ENCODE assay signal across 10 mouse cellular contexts in genomic region chr7:19267051-19267450, GRCm38 (mm10). TPM values are rescaled to one million over a fixed set of nuclear protein-coding genes. Genes with fewer than 3 reads are reported as not detected.
DNase-seq lines count a peak whose midpoint lies in the region; ATAC-seq and TF ChIP-seq lines count a peak whose summit lies in the region.
"Had no signal": no experiment of that assay in that cellular context is flagged by ENCODE, and none has a peak within 500 bp of the region (broad histone marks: within the 10 kb centered on the region; RNA-seq: fewer than 3 reads in every experiment).

No protein-coding gene starts in this region.

- DNase-seq in kidney, adult 2 months: no peak
- no peak for DNase-seq in kidney, adult 18-20 months
- no peak for DNase-seq in right cerebral cortex, postnatal 14 days
- no peak for DNase-seq in neural tube, embryonic 10.5 days (ENCODE audit: extremely low spot score, low spot score)
- DNase-seq: gastrocnemius, postnatal 25 days; layer of hippocampus, adult 9-11 months had no signal

- peak overlapping the region; percentile 75 for H3K4me2 ChIP-seq in liver, embryonic 15.5 days
- H3K4me2 ChIP-seq: embryonic facial prominence, embryonic 12.5 days had no signal

- H3K36me3 ChIP-seq in kidney, adult 2 months (ENCODE audit: control insufficient read depth, insufficient read depth, low read length): no peaks in the 10 kb centered on the region
- peaks cover 44% of the 10 kb centered on the region for H3K36me3 ChIP-seq in liver, embryonic 15.5 days (replicated peaks)
- H3K36me3 ChIP-seq in small intestine, adult 2 months (ENCODE audit: control insufficient read depth, insufficient read depth, low read length): peaks cover 36% of the 10 kb centered on the region

- no peak for TF ChIP-seq CTCF in kidney, adult 2 months (conservative IDR thresholded peaks at IDR 0.05; ENCODE audit: insufficient read depth, insufficient read length, low read depth, low read length)
- TF ChIP-seq CTCF in bone marrow, adult 2 months (IDR thresholded peaks at IDR 0.05; ENCODE audit: control insufficient read depth, insufficient read depth, low read length): no peak
- TF ChIP-seq CTCF in small intestine, adult 2 months (IDR thresholded peaks at IDR 0.05; ENCODE audit: extremely low read depth, insufficient read length, insufficient replicate concordance, low read depth, low read length): no peak

- WGBS in kidney, adult 2 months: 41% methylated on average over 10 of the region's 10 CpGs
- WGBS in bone marrow, adult 2 months: 25% methylated on average over 10 of the region's 10 CpGs
- WGBS in liver, embryonic 15.5 days (ENCODE audit: insufficient replicate concordance): 39% methylated on average over 10 of the region's 10 CpGs
- 16% methylated on average over 10 of the region's 10 CpGs for WGBS in small intestine, adult 2 months

- peaks cover 16% of the 10 kb centered on the region for H3K4me1 ChIP-seq in kidney, adult 2 months (ENCODE audit: control insufficient read depth, insufficient read depth, low read length)
- H3K4me1 ChIP-seq in bone marrow, adult 2 months (ENCODE audit: control insufficient read depth, insufficient read depth, low read length): peaks cover 10% of the 10 kb centered on the region
- peaks cover 82% of the 10 kb centered on the region for H3K4me1 ChIP-seq in liver, embryonic 15.5 days (replicated peaks)
- H3K4me1 ChIP-seq in small intestine, adult 2 months (ENCODE audit: control insufficient read depth, insufficient read depth, insufficient read length, low read length): peaks cover 38% of the 10 kb centered on the region

- H3K27me3 ChIP-seq in kidney, adult 2 months (replicated peaks; ENCODE audit: control insufficient read depth, insufficient read depth, low read length): no peaks in the 10 kb centered on the region
- no peaks in the 10 kb centered on the region for H3K27me3 ChIP-seq in liver, embryonic 15.5 days
- no peaks in the 10 kb centered on the region for H3K27me3 ChIP-seq in small intestine, adult 2 months (ENCODE audit: control insufficient read depth, insufficient read depth, low read length)
- H3K27me3 ChIP-seq: embryonic facial prominence, embryonic 12.5 days had no signal

- H3K4me3 ChIP-seq in kidney, adult 2 months (ENCODE audit: insufficient read depth, low read depth, low read length): no peak overlapping the region
- H3K4me3 ChIP-seq in bone marrow, adult 2 months (replicated peaks; ENCODE audit: control insufficient read depth, low read depth, low read length): peak overlapping the region; percentile 66
- 0 out of 2 replicates have a peak overlapping the region, but pooled peaks have one; percentile 39 for H3K4me3 ChIP-seq in liver, embryonic 15.5 days (replicated peaks)
- H3K4me3 ChIP-seq in small intestine, adult 2 months (ENCODE audit: low read depth, low read length): peak overlapping the region; percentile 33
- H3K4me3 ChIP-seq: embryonic facial prominence, embryonic 12.5 days had no signal

- peak overlapping the region; percentile 47; the same call in 1 of the 2 replicates for H3K9ac ChIP-seq in liver, embryonic 15.5 days
- H3K9ac ChIP-seq: embryonic facial prominence, embryonic 12.5 days had no signal

- peak overlapping the region; percentile 41; the same call in 1 of the 2 replicates for H3K27ac ChIP-seq in kidney, adult 2 months (ENCODE audit: insufficient read depth, low read depth, low read length)
- H3K27ac ChIP-seq in bone marrow, adult 2 months (ENCODE audit: control insufficient read depth, insufficient read depth, low read depth, low read length, poor library complexity): peak overlapping the region; percentile 9
- peak overlapping the region; percentile 87 for H3K27ac ChIP-seq in liver, embryonic 15.5 days (replicated peaks)
- H3K27ac ChIP-seq in small intestine, adult 2 months (ENCODE audit: insufficient read depth, low read depth, low read length): peak overlapping the region; percentile 92
- H3K27ac ChIP-seq: embryonic facial prominence, embryonic 12.5 days had no signal

- ATAC-seq in liver, embryonic 15.5 days (ENCODE audit: insufficient read depth): no peak

- TF ChIP-seq POLR2A in kidney, adult 2 months (IDR thresholded peaks at IDR 0.05; ENCODE audit: low read depth, low read length): no peak
- TF ChIP-seq POLR2A in bone marrow, adult 2 months (IDR thresholded peaks at IDR 0.05; ENCODE audit: borderline replicate concordance, control insufficient read depth, low read depth, low read length): peak; percentile 20; the same call in 1 of the 2 replicates
- no peak for TF ChIP-seq POLR2A in small intestine, adult 2 months (IDR thresholded peaks at IDR 0.05; ENCODE audit: low read depth, low read length)

- H3K9me3 ChIP-seq in liver, embryonic 15.5 days (replicated peaks): no peaks in the 10 kb centered on the region
- H3K9me3 ChIP-seq: embryonic facial prominence, embryonic 12.5 days had no signal

RNA-seq across cellular contexts. Expression of gene Vasp, which starts 4.6 kb away (rescaled TPM):
- 69.5 and 71.5 TPM in 2 replicates for polyA plus RNA-seq in kidney, adult 2 months (2012; rRNA removed)
- 83.3 and 135 TPM in 2 replicates for polyA plus RNA-seq in bone marrow, adult 2 months (2011; ENCODE audit: insufficient read depth, insufficient read length, low replicate concordance, missing spikeins)
- polyA plus RNA-seq in liver, embryonic 15.5 days (2015; fragmentation: Nextera tagmentation; extraction: Ambion mirVana): 41.2 and 42.4 TPM in 2 replicates
- 183 and 517 TPM in 2 replicates for polyA plus RNA-seq in small intestine, adult 2 months (2012; rRNA removed)

RNA-seq across cellular contexts. Expression of gene Ppm1n, which starts 12.8 kb away (rescaled TPM):
- polyA plus RNA-seq in kidney, adult 2 months (2012; rRNA removed): not detected in 2 replicates
- polyA plus RNA-seq in bone marrow, adult 2 months (2011; ENCODE audit: insufficient read depth, insufficient read length, low replicate concordance, missing spikeins): 3.6 TPM in 1 of 2 replicates, not detected in the other
- polyA plus RNA-seq in liver, embryonic 15.5 days (2015; fragmentation: Nextera tagmentation; extraction: Ambion mirVana): 0.05 TPM in 1 of 2 replicates, not detected in the other
- 1.8 and 11.8 TPM in 2 replicates for polyA plus RNA-seq in small intestine, adult 2 months (2012; rRNA removed)
- polyA plus RNA-seq: embryonic facial prominence, embryonic 12.5 days had no signal

RNA-seq across cellular contexts. Expression of gene Rtn2, which starts 15.4 kb away (rescaled TPM):
- polyA plus RNA-seq in kidney, adult 2 months (2012; rRNA removed): 7.6 and 19.1 TPM in 2 replicates
- 0.92 and 2.3 TPM in 2 replicates for polyA plus RNA-seq in bone marrow, adult 2 months (2011; ENCODE audit: insufficient read depth, insufficient read length, low replicate concordance, missing spikeins)
- polyA plus RNA-seq in liver, embryonic 15.5 days (2015; fragmentation: Nextera tagmentation; extraction: Ambion mirVana): 3.9 and 5.2 TPM in 2 replicates
- polyA plus RNA-seq in small intestine, adult 2 months (2012; rRNA removed): 6.7 and 11.7 TPM in 2 replicates

RNA-seq across cellular contexts. Expression of gene Opa3, which starts 38.9 kb away (rescaled TPM):
- 41.7 and 48.5 TPM in 2 replicates for polyA plus RNA-seq in kidney, adult 2 months (2012; rRNA removed)
- 7.5 and 8.5 TPM in 2 replicates for polyA plus RNA-seq in bone marrow, adult 2 months (2011; ENCODE audit: insufficient read depth, insufficient read length, low replicate concordance, missing spikeins)
- 15.3 and 16.0 TPM in 2 replicates for polyA plus RNA-seq in liver, embryonic 15.5 days (2015; fragmentation: Nextera tagmentation; extraction: Ambion mirVana)
- 17.1 and 34.6 TPM in 2 replicates for polyA plus RNA-seq in small intestine, adult 2 months (2012; rRNA removed)

RNA-seq across cellular contexts. Expression of gene Fosb, which starts 42.8 kb away (rescaled TPM):
- polyA plus RNA-seq in kidney, adult 2 months (2012; rRNA removed): 0.17 and 0.19 TPM in 2 replicates
- polyA plus RNA-seq in bone marrow, adult 2 months (2011; ENCODE audit: insufficient read depth, insufficient read length, low replicate concordance, missing spikeins): 0.50 and 1.1 TPM in 2 replicates
- polyA plus RNA-seq in liver, embryonic 15.5 days (2015; fragmentation: Nextera tagmentation; extraction: Ambion mirVana): 0.03 TPM in 1 of 2 replicates, not detected in the other
- 1.7 and 16.7 TPM in 2 replicates for polyA plus RNA-seq in small intestine, adult 2 months (2012; rRNA removed)

Comparison
In these comparisons a context has a peak if more than half of its experiments do, and no peak if none do; other contexts are left out.
1. H3K27ac ChIP-seq: peak in every context shown above with its lines; median percentile 92 in small intestine, adult 2 months; 87 in liver, embryonic 15.5 days; 41 in kidney, adult 2 months; 9 in bone marrow, adult 2 months.